In genomic region chr13:74632857-74633256, GRCm38 (mm10) we compare ENCODE assay signal across 28 mouse cellular contexts.
"Had no signal": no experiment of that assay in that cellular context is flagged by ENCODE, and none has a peak within 500 bp of the region (broad histone marks: within the 10 kb centered on the region; RNA-seq: fewer than 3 reads in every experiment).

No protein-coding gene starts in this region.

- H3K4me3 ChIP-seq: heart, adult 2 months; heart, embryonic 13.5 days; heart, embryonic 15.5 days; hindbrain, embryonic 10.5 days; hindbrain, embryonic 12.5 days; hindbrain, embryonic 15.5 days; intestine, embryonic 15.5 days; layer of hippocampus, adult 2 months; left cerebral cortex, adult 2 months; limb, embryonic 10.5 days; limb, embryonic 12.5 days; liver, embryonic 13.5 days; liver, embryonic 15.5 days had no signal

- H3K36me3 ChIP-seq: heart, embryonic 13.5 days; heart, embryonic 15.5 days; hindbrain, embryonic 10.5 days; hindbrain, embryonic 12.5 days; hindbrain, embryonic 15.5 days; intestine, embryonic 15.5 days; limb, embryonic 10.5 days; limb, embryonic 12.5 days; liver, embryonic 13.5 days; liver, embryonic 15.5 days had no signal

- ATAC-seq: inflammation-experienced regulatory T-cells, adult 6 months; intestine, embryonic 15.5 days; intestine, postnatal 0 days; liver, postnatal 0 days had no signal

- H3K4me1 ChIP-seq: heart, embryonic 13.5 days; heart, embryonic 15.5 days; hindbrain, embryonic 10.5 days; hindbrain, embryonic 12.5 days; hindbrain, embryonic 15.5 days; intestine, embryonic 15.5 days; limb, embryonic 10.5 days; limb, embryonic 12.5 days; liver, embryonic 13.5 days; liver, embryonic 15.5 days had no signal

- H3K9ac ChIP-seq: heart, embryonic 13.5 days; heart, embryonic 15.5 days; hindbrain, embryonic 12.5 days; hindbrain, embryonic 15.5 days; intestine, embryonic 15.5 days; limb, embryonic 12.5 days; liver, embryonic 13.5 days; liver, embryonic 15.5 days; liver, postnatal 0 days had no signal

- DNase-seq: gastrocnemius, postnatal 14 days; gastrocnemius, postnatal 36 days; heart, adult 11 months; heart, adult 2 months; heart, postnatal 4 days; kidney, adult 18-20 months; kidney, adult 8-10 months; kidney, postnatal 10 days; kidney, postnatal 25 days; kidney, postnatal 4 days; liver; liver, embryonic 13.5 days; liver, postnatal 0 days had no signal

- H3K27ac ChIP-seq: heart, adult 2 months; heart, embryonic 13.5 days; heart, embryonic 15.5 days; hindbrain, embryonic 10.5 days; hindbrain, embryonic 12.5 days; hindbrain, embryonic 15.5 days; intestine, embryonic 15.5 days; layer of hippocampus, adult 2 months; left cerebral cortex, adult 2 months; limb, embryonic 10.5 days; limb, embryonic 12.5 days; liver, embryonic 13.5 days; liver, embryonic 15.5 days had no signal

- H3K9me3 ChIP-seq: heart, embryonic 13.5 days; heart, embryonic 15.5 days; hindbrain, embryonic 10.5 days; hindbrain, embryonic 12.5 days; hindbrain, embryonic 15.5 days; intestine, embryonic 15.5 days; limb, embryonic 10.5 days; limb, embryonic 12.5 days; liver, embryonic 13.5 days; liver, embryonic 15.5 days had no signal

- H3K4me2 ChIP-seq: heart, embryonic 11.5 days; heart, embryonic 13.5 days; heart, embryonic 15.5 days; hindbrain, embryonic 12.5 days; hindbrain, embryonic 15.5 days; intestine, embryonic 15.5 days; limb, embryonic 12.5 days; liver, embryonic 11.5 days; liver, embryonic 13.5 days; liver, embryonic 15.5 days had no signal

- H3K27me3 ChIP-seq: heart, embryonic 13.5 days; heart, embryonic 15.5 days; hindbrain, embryonic 12.5 days; hindbrain, embryonic 15.5 days; intestine, embryonic 15.5 days; limb, embryonic 12.5 days; liver, embryonic 13.5 days; liver, embryonic 15.5 days had no signal
